Mouse (Mus musculus): ENCODE results near the gene Fam104a.

Fam104a gene

DNA sequence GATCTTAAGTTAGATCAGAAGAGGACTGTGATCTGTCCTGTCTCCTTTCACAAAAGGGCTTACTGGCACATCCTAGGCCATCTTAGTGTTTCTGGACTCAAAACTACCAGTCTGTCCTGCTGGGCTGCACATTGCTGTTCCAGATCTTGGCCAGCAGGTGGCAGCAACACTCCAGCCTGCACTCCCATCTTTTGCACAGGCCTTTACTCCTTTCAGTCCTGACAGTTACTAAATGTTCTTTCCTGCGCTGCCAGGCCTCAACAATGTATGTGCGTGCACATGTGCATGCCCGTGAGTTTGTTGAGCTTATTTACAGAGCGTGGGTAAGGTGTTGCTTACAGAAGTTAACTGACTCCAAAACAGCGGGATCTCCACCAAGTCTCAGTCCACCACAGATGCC lies 19.8 kb upstream of the Fam104a start:
- peak; percentile 79 for DNase-seq (ENCODE audit: low read depth)

DNA sequence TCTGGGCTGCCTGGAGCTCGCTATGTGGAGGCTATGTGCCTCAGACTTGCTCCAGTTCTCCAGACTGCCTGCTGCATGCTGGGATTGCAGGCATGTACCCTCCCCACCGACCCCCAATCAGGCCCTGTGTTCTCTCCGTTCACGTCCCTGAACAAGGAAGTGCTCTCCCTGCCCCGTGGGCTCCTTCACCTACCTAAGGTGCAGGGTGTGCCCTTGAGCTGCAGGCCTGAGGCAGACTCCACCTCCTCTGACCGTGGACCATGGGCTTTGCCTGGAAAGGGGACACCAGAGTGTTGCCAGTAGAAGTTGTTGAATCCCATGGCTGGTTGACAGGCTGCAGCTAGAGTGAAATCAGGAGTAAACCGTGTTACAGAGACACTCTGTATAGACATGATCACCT lies 15.7 kb upstream of the Fam104a start:
- DNase-seq (ENCODE audit: low read depth): no peak

DNA sequence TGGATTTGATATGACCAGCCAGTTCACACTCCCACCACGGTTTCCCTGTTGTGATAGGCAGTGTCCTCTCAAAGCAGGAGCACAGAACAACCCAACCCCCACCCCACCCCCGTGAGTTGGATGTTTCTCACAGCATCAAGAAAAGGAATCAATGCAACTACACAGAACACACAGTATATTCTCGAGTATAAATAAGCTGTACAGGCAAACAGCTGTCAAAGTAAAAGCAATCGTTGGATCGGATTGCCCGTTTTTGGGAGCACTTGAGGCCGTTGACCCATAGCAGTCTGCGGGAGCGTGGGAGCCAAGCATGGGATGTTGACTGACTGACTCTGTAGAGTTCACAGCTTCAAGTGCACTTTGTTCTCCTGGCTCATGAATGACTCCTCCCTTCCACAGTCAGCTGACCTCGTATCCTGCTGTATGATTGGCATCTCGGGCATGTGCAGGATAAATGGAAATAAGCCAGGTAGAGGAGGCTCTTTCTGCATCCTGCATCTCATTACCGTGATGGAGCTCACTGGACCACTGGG lies 14.1 kb upstream of the Fam104a start:
- DNase-seq (ENCODE audit: low read depth): no peak

DNA sequence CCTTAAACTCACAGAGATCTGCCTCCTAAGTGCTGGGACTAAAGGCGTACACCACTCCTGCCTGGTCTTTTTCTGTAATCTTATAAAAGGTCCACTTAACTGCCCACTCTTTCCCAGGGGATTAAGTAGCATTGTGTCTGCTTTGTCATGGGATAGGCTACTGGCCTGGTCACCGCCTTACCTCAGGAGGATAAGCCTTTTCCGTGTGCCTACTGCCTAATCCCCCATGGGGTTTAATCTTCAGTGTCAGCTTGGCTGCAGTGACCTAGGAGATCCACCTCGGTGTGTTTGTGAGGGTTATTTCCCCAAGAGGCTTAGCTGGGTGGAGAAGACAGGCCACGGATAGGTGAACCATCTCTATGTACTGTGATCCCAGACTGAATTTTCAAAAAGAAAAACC lies 13.6 kb upstream of the Fam104a start:
- no peak for DNase-seq (ENCODE audit: low read depth)

DNA sequence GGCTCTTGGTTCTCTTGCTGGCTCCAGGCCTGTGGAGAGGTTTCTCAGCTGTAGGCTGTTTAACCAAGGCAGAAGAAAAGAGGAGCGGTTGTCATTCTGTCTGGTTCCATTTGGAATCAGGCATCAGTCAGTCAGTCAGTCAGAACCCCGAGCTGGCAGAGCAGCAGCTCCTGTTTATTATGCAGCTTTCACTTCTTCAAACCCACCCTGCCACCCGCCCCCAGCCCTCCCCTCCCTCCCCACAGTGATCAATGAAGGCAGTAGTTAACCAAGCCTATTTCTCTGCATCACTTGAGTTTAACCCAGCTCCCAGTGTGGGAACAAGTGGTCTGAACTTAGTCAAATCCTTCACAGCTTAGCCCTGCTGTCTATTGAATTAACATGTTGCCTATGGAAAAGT lies 7.9 kb upstream of the Fam104a start:
- DNase-seq (ENCODE audit: low read depth): no peak

DNA sequence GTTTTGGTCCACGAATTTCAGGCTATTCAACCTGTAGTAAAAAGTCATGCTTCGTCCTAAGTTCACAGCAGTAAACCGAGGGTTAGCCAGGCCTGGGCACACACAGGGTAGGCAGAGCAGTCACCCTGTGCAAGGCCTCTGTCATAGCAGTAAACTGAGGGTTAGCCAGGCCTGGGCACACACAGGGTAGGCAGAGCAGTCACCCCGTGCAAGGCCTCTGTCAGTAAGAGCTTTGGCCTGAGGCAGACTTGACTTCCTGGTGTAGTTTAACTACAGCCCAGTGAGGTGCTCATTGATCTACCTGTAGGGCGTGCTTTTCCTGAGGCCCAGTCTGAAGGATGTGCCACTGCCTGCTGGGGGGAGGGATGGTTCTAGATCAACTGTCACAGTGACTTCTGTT lies 7.4 kb upstream of the Fam104a start:
- DNase-seq (ENCODE audit: low read depth): no peak

DNA sequence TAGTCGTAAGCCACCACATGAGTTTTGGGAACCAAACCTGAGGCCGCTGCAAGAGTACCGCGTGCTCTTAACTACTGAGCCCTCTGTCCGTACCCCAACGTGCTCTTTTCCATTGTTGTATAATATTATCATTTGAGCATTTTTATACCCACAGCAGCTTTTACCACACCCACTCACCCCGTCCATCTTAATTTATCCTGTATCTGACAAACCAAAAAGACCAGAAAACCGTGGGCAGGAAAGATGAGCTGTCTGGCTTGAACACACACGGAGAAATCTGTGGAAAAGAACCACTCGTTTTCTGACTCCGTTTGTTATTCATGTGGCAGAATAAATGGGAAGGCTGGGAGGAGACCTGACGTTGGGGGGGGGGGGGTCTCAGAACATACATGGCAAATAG lies 6.6 kb upstream of the Fam104a start:
- DNase-seq (ENCODE audit: low read depth): no peak

DNA sequence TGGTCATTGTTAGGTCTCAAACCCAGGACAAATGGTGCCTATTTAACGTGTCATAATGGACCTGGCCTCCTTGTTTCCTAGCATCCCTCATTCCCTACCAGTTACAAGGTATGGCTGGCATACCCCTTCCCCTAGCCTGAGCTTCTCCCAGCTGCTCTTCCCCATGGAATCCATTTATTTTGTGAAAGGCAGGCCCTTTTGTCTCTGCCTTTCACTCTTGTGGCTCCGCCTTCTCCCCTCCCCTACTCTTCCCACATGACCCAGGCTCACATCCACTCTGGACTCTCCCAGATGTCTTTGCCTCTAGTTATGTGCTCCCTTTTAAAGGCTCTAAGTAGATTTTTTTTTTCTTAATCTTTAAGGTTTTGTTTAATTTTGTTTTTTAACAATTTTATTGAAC lies 3.1 kb upstream of the Fam104a start:
- DNase-seq (ENCODE audit: low read depth): no peak

DNA sequence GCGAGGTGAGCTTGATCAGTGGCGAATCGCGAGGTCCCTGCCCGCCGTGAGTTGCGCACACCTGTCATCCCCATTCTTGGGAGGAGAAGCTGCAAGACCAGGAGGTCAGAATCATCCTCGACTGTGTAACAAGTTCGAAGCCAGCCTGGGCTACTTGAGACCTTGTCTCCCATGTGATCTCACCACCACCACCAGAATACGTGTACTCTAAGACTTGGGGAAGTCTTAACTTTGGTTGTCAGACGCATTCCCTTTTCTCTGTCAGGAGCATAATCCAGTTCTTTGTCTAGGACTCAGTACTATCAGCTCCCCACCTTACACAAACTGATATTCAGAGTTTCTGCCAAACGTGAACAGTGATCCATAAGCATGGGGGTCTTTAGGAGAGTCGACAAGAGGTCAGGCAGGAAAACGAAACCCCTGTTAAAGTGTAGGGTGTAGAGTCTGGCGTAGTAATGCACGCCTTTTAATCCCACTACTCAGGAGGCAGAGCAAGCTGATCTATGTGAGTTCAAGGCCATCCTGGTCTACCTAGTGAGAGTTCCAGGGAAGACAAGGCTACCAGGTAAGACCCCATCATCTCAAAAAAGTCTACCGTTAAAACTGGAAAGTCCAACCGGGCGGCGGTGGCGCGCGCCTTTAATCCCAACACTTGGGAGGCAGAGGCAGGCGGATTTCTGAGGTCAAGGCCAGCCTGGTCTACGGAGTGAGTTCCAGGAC lies 912 bp upstream of the Fam104a start:
- no peak for DNase-seq (ENCODE audit: low read depth)

DNA sequence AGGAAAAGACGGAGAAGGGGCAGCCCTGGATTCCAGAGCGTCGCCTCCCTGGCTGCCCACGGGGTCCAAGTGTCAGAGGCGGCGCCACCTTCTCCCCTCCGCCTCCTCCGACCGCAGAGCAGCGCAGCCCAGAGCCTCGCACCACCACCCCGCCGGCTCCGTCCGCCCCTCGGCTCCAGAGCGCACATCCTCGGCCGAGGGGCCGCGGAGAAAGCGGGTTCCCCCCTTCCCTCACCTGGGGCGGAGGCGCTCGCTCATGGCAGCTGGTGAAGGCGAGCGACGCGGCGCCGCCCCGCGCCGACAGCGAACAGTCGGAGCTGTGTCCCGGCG lies 363 bp downstream of the Fam104a start:
- DNase-seq (ENCODE audit: low read depth): no peak

DNA sequence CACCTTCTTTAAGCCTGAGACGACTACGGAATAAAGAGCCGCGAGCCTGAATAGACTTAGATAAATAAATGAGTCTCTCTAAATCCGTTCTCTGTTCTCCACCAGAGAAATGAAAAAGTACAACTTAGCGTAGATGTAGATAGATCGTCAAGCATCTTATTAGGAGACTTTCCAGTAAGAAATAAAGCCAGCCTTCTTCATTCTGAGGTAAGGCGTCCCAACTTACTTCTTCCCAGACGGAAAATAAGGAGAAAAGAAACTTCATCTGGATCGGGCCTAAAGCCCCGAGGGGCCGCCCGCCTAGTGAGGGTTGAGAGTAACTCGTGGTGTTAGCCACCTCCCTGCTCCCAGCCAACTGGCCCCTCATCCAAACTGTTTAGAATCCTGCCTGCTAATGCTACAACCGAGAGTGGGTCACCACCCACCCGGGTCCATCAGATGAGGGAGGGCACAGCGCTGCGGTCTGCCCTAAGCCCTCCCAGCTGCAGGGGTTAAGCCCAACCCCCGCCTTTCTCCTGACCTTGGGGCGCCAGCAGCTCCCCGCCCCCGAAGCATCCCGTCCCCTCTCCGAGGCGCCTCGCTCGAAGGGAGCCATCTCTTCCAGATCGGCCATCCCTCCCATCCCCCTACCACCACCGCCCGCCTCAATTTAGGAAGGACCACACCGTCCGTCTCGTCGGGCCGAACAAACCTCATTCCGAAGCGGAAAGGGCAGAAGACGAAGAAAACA lies 893 bp downstream of the Fam104a start:
- peak; percentile 69 for DNase-seq (ENCODE audit: low read depth)

DNA sequence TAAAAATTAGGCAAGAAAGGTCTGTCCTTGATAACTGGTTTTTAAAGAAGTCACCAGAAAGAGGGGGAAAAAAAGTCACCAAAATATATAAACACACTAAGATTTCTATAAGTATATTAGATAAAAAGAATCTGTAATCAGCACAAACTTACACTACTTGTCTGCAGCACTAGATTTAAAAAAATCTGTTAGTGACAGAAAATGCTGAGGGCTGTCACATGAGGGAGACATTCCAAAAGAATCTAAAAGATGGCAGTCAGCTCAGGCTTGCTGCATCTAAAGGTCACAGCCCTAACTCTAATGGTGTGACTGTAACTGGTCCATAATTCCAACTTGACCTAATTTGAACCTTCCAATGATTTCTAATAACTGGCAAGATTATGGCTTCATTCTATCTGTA lies 2.0 kb downstream of the Fam104a start:
- no peak for DNase-seq (ENCODE audit: low read depth)

DNA sequence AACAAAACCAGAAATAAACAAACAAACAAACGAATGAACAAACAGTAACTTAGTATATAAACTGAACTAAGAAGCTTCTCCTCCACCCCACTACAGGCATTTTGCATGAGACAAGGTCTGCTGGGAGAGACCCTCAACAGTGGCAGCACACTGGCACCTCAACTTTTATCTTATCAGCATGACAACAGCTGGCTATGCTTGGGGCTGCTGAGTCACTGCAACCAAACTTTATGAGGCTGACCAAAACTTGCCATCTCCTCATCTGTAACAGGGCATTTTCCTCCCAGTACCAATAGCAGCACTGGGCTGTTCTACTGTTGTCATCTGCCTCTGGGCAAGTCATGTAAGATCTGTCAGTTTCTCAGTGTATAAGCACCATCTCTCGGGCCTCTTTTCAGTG lies 3.0 kb downstream of the Fam104a start:
- DNase-seq (ENCODE audit: low read depth): no peak

DNA sequence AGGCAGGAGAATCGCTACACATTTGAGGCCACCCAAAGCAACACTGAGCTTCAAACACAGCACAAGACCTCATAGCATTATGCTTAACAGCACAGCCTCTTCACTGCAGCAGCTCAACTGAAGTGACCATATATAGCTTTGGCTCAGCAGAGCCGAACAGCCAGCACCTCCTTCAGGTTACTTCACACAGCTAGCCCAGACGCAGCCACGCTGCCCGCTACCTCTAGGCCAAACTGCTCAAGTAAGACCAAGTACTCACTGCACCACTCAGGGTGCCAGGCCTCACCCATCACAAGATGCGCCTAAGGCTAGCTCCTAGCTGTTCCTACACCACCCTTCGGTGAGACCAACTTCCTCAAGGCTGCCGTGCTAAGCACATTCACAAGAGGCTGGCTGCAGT lies 5.6 kb downstream of the Fam104a start:
- no peak for DNase-seq (ENCODE audit: low read depth)

DNA sequence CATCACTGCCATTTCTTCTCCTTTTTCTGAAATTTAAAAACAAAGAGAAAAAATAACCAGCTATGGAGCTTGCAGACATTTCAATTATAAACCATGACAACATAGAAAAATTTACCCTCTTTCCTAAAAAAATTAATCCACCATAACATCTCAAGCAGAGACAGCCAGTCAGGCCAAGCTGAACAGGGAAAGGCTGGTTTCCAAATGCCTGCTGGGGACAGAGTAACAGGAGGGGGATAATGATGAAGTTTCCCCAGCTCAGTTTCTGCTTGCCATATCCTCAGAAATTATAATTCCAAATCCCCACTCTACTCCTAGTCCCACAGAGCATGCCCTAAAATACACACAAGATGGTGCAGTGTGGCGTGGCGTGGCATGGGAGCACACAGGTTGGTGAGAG lies 6.6 kb downstream of the Fam104a start:
- DNase-seq (ENCODE audit: low read depth): no peak

DNA sequence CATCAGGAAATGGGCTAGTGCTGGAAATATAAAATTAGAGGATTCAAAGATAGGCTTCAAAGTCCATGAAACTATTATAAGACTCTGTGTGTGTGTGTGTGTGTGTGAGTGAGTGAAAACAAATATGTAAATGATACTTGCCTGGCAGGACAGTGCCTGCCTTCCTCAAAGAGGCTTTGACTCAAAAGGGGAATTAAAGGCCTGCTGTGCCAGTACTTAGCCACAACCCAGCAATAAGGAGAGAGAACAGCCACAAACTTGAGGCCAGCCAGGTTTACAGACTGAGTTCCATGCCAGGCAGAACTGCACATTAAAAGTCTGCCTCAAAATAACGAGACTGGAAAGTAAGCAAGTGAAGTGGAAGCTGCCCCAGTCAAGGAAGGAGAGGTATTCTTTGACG lies 7.1 kb downstream of the Fam104a start:
- DNase-seq (ENCODE audit: low read depth): no peak

DNA sequence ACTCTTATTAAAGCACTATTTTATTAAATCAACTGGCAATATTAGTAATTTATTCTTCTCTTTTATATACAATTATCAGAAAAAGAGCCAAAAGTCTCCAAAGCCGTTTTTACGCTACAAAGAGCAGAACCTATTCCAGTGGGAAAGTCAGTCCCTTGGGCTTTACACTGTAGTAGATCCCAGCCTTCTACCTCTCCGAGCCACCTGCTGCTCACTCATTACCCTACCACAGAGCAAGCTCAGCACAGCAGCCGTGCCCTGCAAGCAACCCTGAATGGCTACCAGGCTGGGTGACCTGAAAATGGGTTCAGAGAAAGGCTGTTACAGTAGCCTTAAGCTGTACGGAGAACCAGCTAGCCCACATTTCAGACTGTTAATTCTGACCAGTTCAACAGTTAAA lies 9.4 kb downstream of the Fam104a start:
- DNase-seq (ENCODE audit: low read depth): no peak

DNA sequence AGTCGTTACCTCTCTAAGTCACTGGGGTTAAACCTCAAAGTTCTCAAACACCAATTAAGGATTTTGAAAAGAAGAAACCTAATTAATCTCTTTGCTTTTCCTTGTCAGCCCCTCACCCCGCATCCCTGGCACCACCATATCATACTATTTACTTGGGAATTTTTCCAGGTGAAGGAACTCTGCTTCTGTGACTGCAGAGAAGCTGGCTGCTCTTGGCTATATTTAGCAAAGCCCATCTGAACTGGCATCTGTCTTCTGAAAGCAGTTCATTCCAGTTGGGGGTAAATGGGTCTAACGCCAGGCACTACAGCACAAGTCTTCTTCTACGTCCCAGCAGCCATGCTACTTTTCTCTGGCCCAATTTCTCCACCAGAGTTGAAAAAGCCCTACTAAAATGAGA lies 10.3 kb downstream of the Fam104a start:
- no peak for DNase-seq (ENCODE audit: low read depth)

DNA sequence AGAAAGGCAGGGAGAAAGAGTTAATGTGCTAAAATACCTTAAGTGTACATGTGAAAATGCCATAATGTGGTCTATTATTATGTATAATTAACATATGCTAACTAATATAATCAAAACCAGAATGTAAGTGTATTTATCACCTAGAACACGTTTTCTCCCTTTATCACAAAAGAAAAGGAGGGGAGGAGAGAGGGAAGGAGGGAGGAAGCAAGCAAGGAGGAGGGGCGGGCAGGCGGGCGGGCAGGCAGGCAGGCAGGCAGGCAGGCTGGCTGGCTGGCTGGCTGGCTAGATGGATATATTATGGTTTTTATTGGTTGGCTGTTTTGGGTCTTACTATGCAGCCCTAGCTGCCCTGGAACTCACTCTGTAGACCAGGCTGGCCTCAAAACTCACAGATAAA lies 14.2 kb downstream of the Fam104a start:
- no peak for DNase-seq (ENCODE audit: low read depth)

DNA sequence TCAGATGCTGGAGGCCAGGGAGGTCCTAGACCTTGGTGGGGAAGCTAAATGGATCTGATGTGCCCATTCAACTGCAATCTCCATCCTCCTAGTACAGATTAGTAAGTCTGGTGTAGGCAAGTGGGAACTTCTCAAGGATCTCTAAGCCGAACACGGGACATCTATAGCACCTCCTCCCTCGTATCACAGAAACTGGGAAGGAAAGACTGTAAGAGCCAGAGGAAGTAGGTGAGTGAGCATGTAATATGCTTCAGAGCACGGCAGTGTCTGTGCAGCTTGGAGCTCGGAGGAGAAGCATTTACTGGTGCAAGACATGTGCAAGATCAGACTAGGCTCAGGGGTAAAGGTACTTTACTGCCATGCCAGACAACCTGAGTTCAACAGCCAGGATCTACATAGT lies 15.1 kb downstream of the Fam104a start:
- no peak for DNase-seq (ENCODE audit: low read depth)

DNA sequence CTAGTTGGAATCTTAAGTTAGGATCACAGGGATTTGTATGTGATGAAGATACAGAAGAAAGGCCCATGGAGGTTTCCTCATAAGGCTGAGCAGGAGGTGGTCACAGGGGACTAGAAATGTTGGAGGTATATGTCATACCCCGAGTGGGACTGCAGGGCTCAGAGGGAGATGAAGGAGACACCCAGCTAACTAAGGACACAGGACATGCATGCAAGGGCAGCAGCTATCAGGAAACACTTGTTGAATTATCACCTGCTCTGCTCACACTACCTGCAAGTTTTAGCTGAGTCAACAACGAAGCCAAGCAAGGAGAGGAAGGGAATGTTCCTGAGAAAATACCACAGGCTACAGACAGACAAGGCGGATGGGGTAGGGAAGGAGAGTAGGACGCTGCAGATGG lies 16.3 kb downstream of the Fam104a start:
- no peak for DNase-seq (ENCODE audit: low read depth)

DNA sequence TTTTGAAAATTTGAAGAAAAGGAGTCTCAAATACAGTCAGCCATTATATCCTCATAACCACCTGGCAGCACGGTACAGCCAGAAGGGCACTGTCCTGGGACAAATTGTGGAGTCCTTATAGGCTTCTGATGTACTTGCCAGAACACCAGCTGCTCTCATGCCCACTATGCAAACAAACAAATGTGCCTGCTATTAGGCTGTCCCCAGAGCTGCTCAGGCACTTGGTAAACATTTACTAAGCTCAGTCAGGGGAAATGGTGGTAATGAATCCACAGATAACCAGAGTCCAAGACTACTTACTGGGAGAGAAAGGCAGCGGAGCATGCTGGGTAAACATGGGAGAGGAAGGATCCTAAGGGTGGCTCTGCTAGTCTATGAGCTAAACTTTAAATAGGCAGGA lies 16.8 kb downstream of the Fam104a start:
- DNase-seq (ENCODE audit: low read depth): no peak

DNA sequence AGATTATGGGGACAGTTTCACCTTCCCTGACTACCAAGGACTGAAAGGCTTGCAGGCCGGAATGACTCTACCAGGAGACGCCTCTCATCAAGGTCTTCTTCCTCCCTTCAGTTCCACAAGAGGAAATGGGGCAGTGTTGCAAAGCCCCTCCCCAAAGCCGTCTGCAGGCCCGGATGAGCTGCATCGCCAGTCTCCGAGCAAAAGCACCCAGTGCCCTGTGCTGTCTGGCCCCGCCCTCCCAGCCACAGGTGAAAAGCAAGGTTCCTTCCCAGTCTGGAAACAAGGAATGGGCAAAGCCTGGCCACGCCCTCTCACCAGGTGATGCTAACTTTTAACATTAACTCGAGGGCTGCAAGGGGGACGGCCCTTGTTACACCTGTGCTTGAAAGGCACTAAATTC lies 17.3 kb downstream of the Fam104a start:
- DNase-seq (ENCODE audit: low read depth): peak; percentile 52

DNA sequence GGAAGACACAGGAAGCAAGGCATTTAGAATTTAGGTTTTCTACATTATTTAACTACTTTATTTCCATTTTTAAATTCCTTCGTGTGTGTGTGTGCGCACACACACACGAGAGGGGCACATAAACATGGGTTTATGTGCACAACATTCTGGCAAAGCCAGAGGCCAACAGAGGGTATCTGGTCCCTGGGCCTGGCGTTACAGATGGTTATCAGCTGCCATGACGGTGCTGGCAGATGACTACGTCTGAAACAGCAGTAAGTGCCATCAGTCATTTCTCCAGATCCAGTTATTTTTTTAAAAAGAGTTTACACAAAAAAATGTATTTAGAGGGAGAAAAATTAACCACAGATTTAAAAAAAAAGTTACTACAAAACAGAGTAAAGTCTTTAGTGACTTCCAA lies 17.8 kb downstream of the Fam104a start:
- no peak for DNase-seq (ENCODE audit: low read depth)
